Mouse (Mus musculus) testis, postnatal 10 days (tissue): ENCODE results near the gene Sorcs2.
A peak's percentile ranks its signal among the peaks of the same experiment; 100 is the strongest.

Source experiments
- DNase-seq: peaks from one replicate; pipeline ENCODE4 v3.0.0; 2021; ENCODE audit warnings: low spot score

The Sorcs2 gene

GRCm38 (mm10) chr5:36358161-36358560, 39.8 kb downstream of the Sorcs2 start:
- no peak for DNase-seq

GRCm38 (mm10) chr5:36356659-36357058, 41.3 kb downstream of the Sorcs2 start:
- DNase-seq: no peak

DNA sequence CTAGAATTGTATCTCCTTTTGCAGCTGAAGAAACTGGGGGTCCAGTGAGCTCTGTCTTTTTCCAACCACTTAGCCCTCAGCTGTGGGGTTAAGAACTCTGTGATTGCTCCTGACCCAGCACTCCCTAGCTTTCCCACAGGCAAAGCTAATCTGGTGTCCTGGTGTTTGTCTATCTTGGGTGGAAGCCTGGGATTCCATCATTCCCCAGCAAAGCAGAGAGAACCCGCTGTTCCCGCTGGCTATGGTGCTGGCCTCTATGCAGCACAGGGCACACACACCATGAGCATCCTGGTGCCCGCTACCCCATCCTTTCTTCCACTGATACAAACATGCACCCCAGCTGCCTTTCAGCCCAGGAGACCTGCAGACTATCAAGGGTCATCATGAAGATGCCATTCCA, 42.3 kb downstream of the Sorcs2 start:
- no peak for DNase-seq

GRCm38 (mm10) chr5:36353679-36354078, 44.3 kb downstream of the Sorcs2 start:
- DNase-seq: no peak

GRCm38 (mm10) chr5:36353194-36353593, 44.7 kb downstream of the Sorcs2 start:
- no peak for DNase-seq

DNA sequence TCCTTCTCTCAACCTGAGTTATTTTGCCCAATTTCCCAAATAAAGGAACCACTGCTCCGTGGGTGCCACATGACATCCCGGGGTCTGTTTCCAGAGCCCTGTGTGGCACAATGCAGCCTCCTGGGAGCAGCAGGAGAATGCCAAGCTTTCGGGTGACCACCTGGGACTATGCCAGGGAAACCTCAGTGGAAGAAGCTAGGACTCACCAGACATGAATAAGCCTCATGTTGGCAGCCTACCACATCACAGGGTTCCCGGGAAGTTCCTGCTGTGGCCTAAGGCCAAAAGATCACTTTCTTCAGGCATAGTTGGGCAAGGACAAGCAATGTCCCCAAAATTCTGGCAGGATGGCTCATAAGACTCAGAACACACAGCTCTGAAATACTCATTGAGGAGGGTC, 51.2 kb downstream of the Sorcs2 start:
- DNase-seq: no peak

DNA sequence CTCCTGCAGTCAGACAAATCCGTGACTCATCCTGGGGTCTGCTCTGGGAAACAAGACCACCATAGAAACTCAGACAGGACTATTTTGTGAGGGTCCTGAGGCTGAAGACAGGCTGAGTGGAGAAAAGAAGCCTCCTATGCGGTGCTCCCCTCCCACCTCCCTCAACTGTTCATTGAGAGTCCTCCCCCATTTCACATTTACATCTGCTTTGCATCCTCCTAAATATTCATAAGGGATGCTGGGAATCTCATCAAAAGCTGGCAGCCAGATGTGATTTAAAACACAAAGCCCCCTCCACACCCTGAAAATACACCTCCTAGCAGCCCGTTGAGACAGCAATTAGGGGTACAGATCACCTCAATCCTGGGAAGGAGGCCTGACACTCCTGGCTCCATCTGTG, 58.7 kb downstream of the Sorcs2 start:
- DNase-seq: no peak

DNA sequence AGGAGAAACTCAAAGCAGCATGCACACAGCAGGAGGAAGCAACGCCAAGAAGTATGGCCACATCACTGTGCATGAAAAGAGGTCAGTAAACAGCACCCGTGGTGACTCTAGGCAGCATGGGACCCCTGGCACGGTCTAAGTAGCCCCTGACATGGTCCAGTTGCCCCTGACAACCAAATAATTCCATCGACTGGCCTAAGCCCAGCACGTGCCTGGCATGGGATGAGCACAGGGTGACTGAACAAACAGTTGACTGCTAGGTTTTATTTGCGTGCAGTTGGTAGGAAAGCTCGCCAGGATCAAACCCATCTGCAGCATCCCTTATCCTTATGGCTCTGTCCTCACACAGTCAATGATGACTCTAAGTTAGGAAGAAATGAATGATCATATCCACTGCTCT, 61.7 kb downstream of the Sorcs2 start:
- no peak for DNase-seq

DNA sequence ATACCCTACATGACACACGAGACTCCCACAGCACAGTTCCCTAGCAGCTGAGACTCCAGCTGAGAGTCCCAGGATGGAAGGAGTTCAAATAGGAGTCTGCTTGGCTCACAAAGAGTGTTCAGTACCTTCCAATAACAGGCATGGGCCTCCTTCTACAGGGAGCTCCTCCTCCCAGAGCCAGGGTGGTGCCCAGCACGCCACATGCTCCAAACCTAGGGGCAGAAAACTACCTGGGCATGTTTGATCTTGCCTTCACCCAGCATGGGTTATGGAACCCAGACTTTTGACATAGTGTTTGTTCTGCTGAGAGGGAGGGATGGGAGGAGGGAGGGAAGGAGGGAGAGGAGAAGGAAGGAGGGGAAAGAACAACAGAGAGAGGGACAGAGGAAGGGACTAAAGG, 62.3 kb downstream of the Sorcs2 start:
- DNase-seq: no peak

- DNase-seq: no peak
Measured at GRCm38 (mm10) chr5:36334227-36334626, 63.7 kb downstream of the Sorcs2 start.

- no peak for DNase-seq
Measured at GRCm38 (mm10) chr5:36330472-36331155, 67.3 kb downstream of the Sorcs2 start.

- DNase-seq: no peak
Measured at GRCm38 (mm10) chr5:36326057-36327010, 71.6 kb downstream of the Sorcs2 start.

- peak; percentile 83 for DNase-seq
Measured at GRCm38 (mm10) chr5:36324140-36324572, 73.8 kb downstream of the Sorcs2 start.

DNA sequence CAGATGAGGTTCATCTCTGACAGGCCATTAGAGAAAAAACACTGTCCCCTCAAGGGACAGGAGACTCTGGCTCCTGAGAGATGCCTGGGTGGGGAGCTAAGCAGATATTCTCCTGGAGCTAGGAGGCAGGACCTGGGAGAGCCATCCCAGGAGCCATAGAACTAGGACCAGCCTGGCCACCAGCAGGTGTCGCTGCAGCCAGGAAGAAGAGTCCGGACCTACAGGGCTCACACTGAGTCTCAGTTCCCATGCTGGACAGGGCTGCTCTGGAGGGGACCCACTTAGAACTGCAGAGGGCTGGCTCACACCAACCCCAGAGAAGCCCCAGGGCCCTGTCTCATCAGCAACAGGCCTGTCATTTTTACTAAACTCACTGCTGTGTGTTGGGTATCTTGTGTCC, 74.4 kb downstream of the Sorcs2 start:
- DNase-seq: peak; percentile 93

GRCm38 (mm10) chr5:36321581-36321980, 76.4 kb downstream of the Sorcs2 start:
- peak; percentile 69 for DNase-seq

GRCm38 (mm10) chr5:36320667-36321066, 77.3 kb downstream of the Sorcs2 start:
- no peak for DNase-seq

DNA sequence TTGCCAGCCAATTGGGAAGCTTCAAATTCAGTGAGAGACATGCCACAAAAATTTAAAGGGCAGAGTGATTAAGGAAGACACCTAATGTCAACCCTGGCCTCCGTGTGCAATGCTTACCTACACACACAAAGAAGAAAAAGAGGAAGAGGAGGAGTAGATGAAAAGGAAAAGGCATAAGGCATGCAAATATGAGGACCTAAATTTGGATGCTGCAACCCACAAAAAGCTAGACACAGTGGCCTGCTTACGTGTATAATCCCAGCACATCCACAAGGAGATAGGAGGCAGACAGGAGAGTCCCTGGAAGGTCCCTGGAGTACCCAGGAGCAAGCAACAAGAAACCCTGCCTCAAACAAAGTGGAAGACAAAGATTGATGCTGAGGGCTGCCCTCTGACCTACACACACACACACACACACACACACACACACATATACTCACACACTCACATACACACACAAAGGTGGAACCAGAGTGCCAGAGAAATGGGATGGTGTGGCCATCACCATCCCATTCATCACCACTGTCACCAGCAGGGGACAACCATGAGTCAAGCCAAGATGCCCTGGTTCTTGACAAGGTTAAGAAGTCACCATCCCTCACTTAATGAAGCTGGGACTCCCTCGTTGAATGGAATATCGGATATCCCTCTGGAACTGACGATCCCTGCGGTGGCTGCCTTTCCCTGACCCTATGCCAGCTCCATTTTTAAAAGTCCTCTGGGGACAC, 80.1 kb downstream of the Sorcs2 start:
- DNase-seq: no peak

DNA sequence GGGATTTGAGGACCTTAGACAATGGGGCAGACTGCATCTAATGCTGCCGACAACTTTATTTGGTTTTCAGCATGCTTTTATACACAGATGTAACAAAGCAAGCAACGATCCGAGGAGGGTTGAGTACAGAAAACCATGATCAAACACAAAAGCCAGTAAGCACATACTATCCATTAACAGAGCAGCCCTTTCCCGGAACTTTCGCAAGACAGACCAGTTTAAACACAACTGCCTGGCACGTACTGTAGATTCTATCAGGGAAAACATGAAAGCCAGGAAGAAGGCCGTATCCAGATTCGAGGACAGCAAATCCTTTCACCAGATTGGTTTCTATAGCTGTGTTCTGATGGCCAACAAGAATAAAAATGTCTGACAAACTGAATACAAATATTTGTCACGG, 82.8 kb downstream of the Sorcs2 start:
- DNase-seq: no peak

- peak; percentile 66 for DNase-seq
Measured at GRCm38 (mm10) chr5:36313353-36314079, 84.4 kb downstream of the Sorcs2 start.

DNA sequence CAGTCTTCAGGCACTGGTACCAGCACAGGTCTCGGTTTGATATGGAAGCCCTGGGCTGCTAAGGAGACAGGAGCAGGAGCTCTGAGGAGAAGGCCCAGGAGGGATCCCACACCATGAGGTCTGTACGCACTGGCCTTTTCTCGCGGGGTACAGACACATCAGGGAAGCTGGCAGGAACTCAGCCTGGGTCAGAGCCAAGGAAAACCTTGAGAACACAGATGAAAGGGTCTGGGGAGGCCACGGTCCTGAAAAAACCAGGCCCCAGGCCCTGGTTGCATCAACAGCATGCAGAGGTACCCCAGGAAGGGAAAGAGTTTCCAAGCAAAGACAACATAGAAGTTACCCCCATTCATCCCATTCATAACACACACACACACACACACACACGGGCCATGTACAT, 85.0 kb downstream of the Sorcs2 start:
- DNase-seq: peak; percentile 54

GRCm38 (mm10) chr5:36304299-36304980, 93.5 kb downstream of the Sorcs2 start:
- DNase-seq: no peak
